Mouse (Mus musculus) heart, postnatal 4 days (tissue): ENCODE results near the gene Slc26a8. TPM values are rescaled to one million over a fixed set of nuclear protein-coding genes. Genes with fewer than 3 reads are reported as not detected.

Experiments used
- DNase-seq: peaks from one replicate; pipeline ENCODE4 v3.0.0; 2021
- total RNA-seq, 2 experiments: library from RNA; stranded (reverse); gene quantifications; 2 replicates each; pipeline ENCODE4 v1.2.3; 2021

Slc26a8 gene
- total RNA-seq, 2 experiments from 2014 or later = 0.68 to 1.5 TPM

- no peak for DNase-seq
These were observed 101.4 kb downstream of the Slc26a8 start for GRCm38 (mm10) chr17:28588591-28588990.

Other genes with a start within 250 kb of the Slc26a8 start
- 10 to 100 TPM; 21.4 to 22.0 TPM for gene Fkbp5, start 172.7 kb downstream of the Slc26a8 start, total RNA-seq
- not detected for gene Armc12, start 159.4 kb downstream of the Slc26a8 start, total RNA-seq
- gene Clpsl2, start 140.8 kb downstream of the Slc26a8 start, total RNA-seq = not detected
- gene Clps, start 129.5 kb downstream of the Slc26a8 start, total RNA-seq = not detected
- not detected for gene Lhfpl5, start 114.6 kb downstream of the Slc26a8 start, total RNA-seq
- 10 to 100 TPM; 54.3 to 55.2 TPM for gene Srpk1, start 67.5 kb downstream of the Slc26a8 start, total RNA-seq
- 10 to 100 TPM; 45.1 to 49.6 TPM for gene Mapk14, start 1.1 kb upstream of the Slc26a8 start, total RNA-seq
- gene AC170998.1, start 35.9 kb upstream of the Slc26a8 start, total RNA-seq = 1 to 10 TPM; 1.1 to 1.8 TPM
- under 1 TPM; 0.47 to 0.50 TPM for gene Mapk13, start 79.1 kb upstream of the Slc26a8 start, total RNA-seq
- gene Brpf3, start 110.9 kb upstream of the Slc26a8 start, total RNA-seq = 10 to 100 TPM; 22.8 to 25.9 TPM
- under 1 TPM in 1 of 2 experiments, not detected in 1; 0.07 TPM for gene Pnpla1, start 168.2 kb upstream of the Slc26a8 start, total RNA-seq
- gene 4930539E08Rik, start 225.1 kb upstream of the Slc26a8 start, total RNA-seq = under 1 TPM in 1 of 2 experiments, not detected in 1; 0.12 TPM